Mouse (Mus musculus) MEL (cell line): ENCODE measurements around the gene Bbof1.

ENCODE experiments used
- CTCF ChIP-seq, 3 experiments: IDR thresholded peaks in 2 of 3; conservative IDR thresholded peaks in 1 of 3; 2 replicates each; pipeline ENCODE4 v1.5.1; 2011 to 2012; ENCODE audit warnings: low read length in 3 of 3, low read depth in 2 of 3, mild to moderate bottlenecking in 2 of 3, improper control_type of control experiment in 1 of 3, inconsistent platforms in 1 of 3, mixed read lengths in 1 of 3, moderate library complexity in 1 of 3; ENCODE audit not compliant: control insufficient read depth in 1 of 3, insufficient read depth in 1 of 3, poor library complexity in 1 of 3, severe bottlenecking in 1 of 3
- HCFC1 ChIP-seq: IDR thresholded peaks from 2 replicates; pipeline ENCODE4 v1.6.1; 2012; ENCODE audit warnings: low read depth, mild to moderate bottlenecking, inconsistent platforms, low read length, improper control_type of control experiment, moderate library complexity
- POLR2A ChIP-seq, 2 experiments: IDR thresholded peaks; 2 replicates each; pipeline ENCODE4 v1.6.1; 2011 to 2012; ENCODE audit warnings: low read length in 2 of 2, mild to moderate bottlenecking in 2 of 2, control low read depth in 1 of 2, improper control_type of control experiment in 1 of 2, low read depth in 1 of 2, moderate library complexity in 1 of 2; ENCODE audit not compliant: control insufficient read depth in 1 of 2, insufficient read depth in 1 of 2, poor library complexity in 1 of 2
- POLR2AphosphoS5 ChIP-seq: IDR thresholded peaks from 2 replicates; pipeline ENCODE4 v1.6.1; 2012; ENCODE audit warnings: low read depth, borderline replicate concordance, mild to moderate bottlenecking, inconsistent platforms, low read length, moderate library complexity, mixed read lengths
- TAL1 ChIP-seq: IDR thresholded peaks from 2 replicates; pipeline ENCODE4 v1.6.1; 2012; ENCODE audit warnings: mild to moderate bottlenecking, inconsistent platforms, low read length, moderate library complexity, mixed read lengths

GRCm38 (mm10) chr12:84390336-84390735, 18.5 kb upstream of the Bbof1 start:
- TF ChIP-seq CTCF (IDR thresholded peaks at IDR 0.05 in 2 of 3, conservative IDR thresholded peaks at IDR 0.05 in 1 of 3; ENCODE audit: control insufficient read depth in 1 of 3, insufficient read depth in 1 of 3, low read depth in 2 of 3, low read length in 3 of 3, poor library complexity in 1 of 3, severe bottlenecking in 1 of 3): no peak
- TF ChIP-seq TAL1: no peak
- no peak for TF ChIP-seq POLR2AphosphoS5
- no peak for TF ChIP-seq POLR2A (IDR thresholded peaks at IDR 0.05; ENCODE audit: control insufficient read depth in 1 of 2, insufficient read depth in 1 of 2, low read depth in 1 of 2, low read length in 2 of 2, poor library complexity in 1 of 2)
- TF ChIP-seq HCFC1: no peak
